Mouse (Mus musculus) megakaryocyte, embryonic 14.5 days (primary cell): Measurements from ENCODE around the gene Gif.

Source experiments
- FLI1 ChIP-seq: IDR thresholded peaks from 2 replicates; pipeline ENCODE4 v1.6.1; 2012; ENCODE audit warnings: low read length, inconsistent platforms, mixed read lengths
- GATA1 ChIP-seq: IDR thresholded peaks from 3 replicates; pipeline ENCODE4 v1.6.1; 2012; ENCODE audit warnings: mixed read lengths, low read length, inconsistent platforms, borderline replicate concordance

DNA sequence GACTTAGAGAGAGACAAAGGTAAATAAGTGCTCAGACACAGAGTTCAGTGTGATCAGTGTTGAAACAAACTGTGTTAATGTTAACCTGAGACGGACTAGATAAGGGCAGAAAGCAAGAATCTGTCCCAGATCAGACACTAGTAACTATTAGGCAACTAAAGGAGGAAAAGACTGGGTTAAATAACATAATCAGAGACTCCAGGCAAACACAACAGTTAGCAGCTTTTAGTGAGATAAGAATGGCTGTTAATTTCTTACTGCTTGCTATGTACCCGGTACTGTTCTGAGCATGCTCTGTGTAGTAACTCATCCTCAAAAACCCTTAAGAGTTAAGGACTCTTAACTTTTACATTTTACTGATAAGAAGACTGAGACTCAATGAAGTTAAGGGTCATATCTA, 21.4 kb upstream of the Gif start:
- TF ChIP-seq FLI1 (no peak), GATA1 (no peak)
